In genomic region chr13:84059031-84059651, GRCm38 (mm10) we compare ENCODE assay signal across 9 mouse cellular contexts.
DNase-seq lines count a peak whose midpoint lies in the region.
"Had no signal": no experiment of that assay in that cellular context is flagged by ENCODE, and none has a peak within 500 bp of the region (broad histone marks: within the 10 kb centered on the region; RNA-seq: fewer than 3 reads in every experiment).

No protein-coding gene starts in this region.

- no peaks in the 10 kb centered on the region for H3K4me1 ChIP-seq in heart, embryonic 10.5 days

- no peak overlapping the region for H3K27ac ChIP-seq in heart, embryonic 10.5 days
- H3K27ac ChIP-seq: liver, embryonic 14.5 days had no signal

- peaks cover 4% of the 10 kb centered on the region for H3K27me3 ChIP-seq in heart, embryonic 10.5 days (ENCODE audit: insufficient read depth, poor library complexity, severe bottlenecking)

- DNase-seq in heart, embryonic 10.5 days (ENCODE audit: low spot score) = no peak
- no peak for DNase-seq in heart, postnatal 36 days
- peak; percentile 91 to 92 for DNase-seq in cerebellum, postnatal 10 days
- DNase-seq in frontal cortex, postnatal 14 days (ENCODE audit: low spot score in 2 of 2) = peak; percentile 43 to 49
- peak; percentile 57 to 63 for DNase-seq in left cerebral cortex, postnatal 36 days (ENCODE audit: low spot score in 2 of 2)
- peak; percentile 48 for DNase-seq in right cerebral cortex, adult 18-20 months
- no peak for DNase-seq in liver
- DNase-seq in ovary, postnatal 36 days (ENCODE audit: low spot score) = no peak

- 14% methylated on average over 10 of the region's 10 CpGs for WGBS in heart, embryonic 10.5 days

- H3K9me3 ChIP-seq in heart, embryonic 10.5 days = no peaks in the 10 kb centered on the region

- H3K4me3 ChIP-seq in heart, embryonic 10.5 days = peak overlapping the region; percentile 23

- intact Hi-C loops in heart, postnatal 36 days (cut with DNase I) = no loop called here
- intact Hi-C loops in left cerebral cortex, postnatal 36 days (cut with DNase I) = loop anchor here (10.0 kb wide), 1 partner anchor 174 kb away; no protein-coding TSS in a partner anchor

- H3K36me3 ChIP-seq in heart, embryonic 10.5 days = no peaks in the 10 kb centered on the region

Comparison
In these comparisons a context has a peak if more than half of its experiments do, and no peak if none do; other contexts are left out.
1. DNase-seq: peak in cerebellum, postnatal 10 days (2 of 2), frontal cortex, postnatal 14 days (2 of 2), left cerebral cortex, postnatal 36 days (2 of 2) and right cerebral cortex, adult 18-20 months (single experiment); none in heart, embryonic 10.5 days (single experiment), heart, postnatal 36 days (0 of 2), liver (single experiment) and ovary, postnatal 36 days (single experiment).